Mouse (Mus musculus): ENCODE measurements at regions not wholly inside any gene's neighbourhood (a gene's known extent, or its start where the extent isn't known, plus 50 kb on each side); places are given as distances from the start of the nearest gene placed in this dataset. TPM values are rescaled to one million over a fixed set of nuclear protein-coding genes. Genes with fewer than 3 reads are reported as not detected.

DNA sequence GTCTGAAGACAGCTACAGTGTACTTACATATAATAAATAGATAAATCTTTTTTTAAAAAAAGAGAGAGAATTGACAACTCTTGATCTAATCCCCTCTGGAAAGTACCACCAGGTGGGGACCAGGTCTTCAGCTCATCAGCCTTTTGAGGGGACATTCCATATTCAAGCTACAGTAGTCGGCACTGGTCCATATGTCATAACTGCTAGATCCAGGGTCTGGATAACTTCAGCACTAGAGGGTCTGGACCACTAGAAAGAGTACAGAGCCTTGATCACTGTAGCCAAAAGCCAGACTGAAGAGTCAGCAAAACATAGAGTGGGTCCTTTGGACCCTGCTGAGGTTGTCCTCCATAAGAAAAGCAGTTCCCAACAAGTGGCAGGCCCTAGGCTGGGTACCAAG is 106.4 kb upstream of the Tshz3 start:
- H3K4me1 ChIP-seq (ENCODE audit: control insufficient read depth, insufficient read depth, low read length) = no peaks in the 10 kb centered on the region
- H3K4me2 ChIP-seq = no peak overlapping the region
- no peak overlapping the region for H3K27ac ChIP-seq (ENCODE audit: low read depth, low read length)
- H3K9me3 ChIP-seq (ENCODE audit: control insufficient read depth, low read length) = no peaks in the 10 kb centered on the region
- no peak overlapping the region for H3K4me3 ChIP-seq (ENCODE audit: low read depth, low read length)
- no peak overlapping the region for H3K9ac ChIP-seq (ENCODE audit: low read length)
- WGBS = 85% methylated on average over 1 of the region's 1 CpGs
- no peaks in the 10 kb centered on the region for H3K27me3 ChIP-seq (ENCODE audit: control insufficient read depth, insufficient read depth, low read length)
- ATAC-seq (ENCODE audit: low FRiP score) (no peak), DNase-seq (ENCODE audit: low spot score, missing footprints) (no peak)
- no peaks in the 10 kb centered on the region for H3K36me3 ChIP-seq (ENCODE audit: control insufficient read depth, insufficient read depth, low read length)

DNA sequence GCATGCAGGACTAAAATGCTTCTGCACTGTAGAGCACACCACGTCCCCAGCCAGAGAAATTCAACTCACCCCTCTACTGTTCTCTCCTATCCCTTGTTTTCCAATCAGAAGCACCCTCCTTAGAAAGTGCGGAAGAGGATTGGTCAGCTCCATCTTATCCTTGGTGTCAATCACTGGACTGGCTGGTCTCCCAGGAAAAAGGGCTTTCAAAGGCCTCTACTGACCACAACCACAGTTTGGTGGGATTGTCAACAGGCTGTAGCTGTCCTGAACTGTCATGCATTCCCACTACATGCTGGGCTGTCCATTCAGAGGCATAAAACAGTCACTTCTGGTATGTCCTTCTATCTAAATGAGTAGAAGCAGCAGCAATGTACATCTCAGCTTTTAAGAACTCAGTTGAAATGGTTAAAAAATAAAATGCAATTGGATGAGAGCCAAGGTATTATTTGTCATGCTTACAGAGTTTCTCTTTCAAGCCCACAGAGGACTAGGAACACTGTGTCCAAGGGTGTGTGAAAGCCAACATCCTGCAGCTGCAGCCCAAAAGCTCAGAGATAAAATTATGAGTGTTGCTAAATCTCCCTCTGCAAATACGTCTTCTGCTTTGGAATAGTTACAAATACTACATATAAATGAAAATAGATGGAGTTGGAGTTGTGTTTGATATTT is 101.2 kb upstream of the Tshz3 start:
- H3K4me1 ChIP-seq (ENCODE audit: control insufficient read depth, insufficient read depth, low read length) = no peaks in the 10 kb centered on the region
- no peak for DNase-seq (ENCODE audit: low spot score, missing footprints)
- WGBS = 81% methylated on average over 3 of the region's 3 CpGs
- H3K27ac ChIP-seq (ENCODE audit: low read depth, low read length) = no peak overlapping the region
- peaks cover 6% of the 10 kb centered on the region; the same call in 1 of the 2 replicates for H3K9me3 ChIP-seq (ENCODE audit: control insufficient read depth, low read length)
- H3K9ac ChIP-seq (ENCODE audit: low read length) = no peak overlapping the region
- H3K36me3 ChIP-seq (ENCODE audit: control insufficient read depth, insufficient read depth, low read length) = no peaks in the 10 kb centered on the region
- H3K4me3 ChIP-seq (ENCODE audit: low read depth, low read length) = no peak overlapping the region
- ATAC-seq (ENCODE audit: low FRiP score) = no peak
- H3K4me2 ChIP-seq = no peak overlapping the region
- no peaks in the 10 kb centered on the region for H3K27me3 ChIP-seq (ENCODE audit: control insufficient read depth, insufficient read depth, low read length)

GRCm38 (mm10) chr7:36605026-36605698 is 92.8 kb upstream of the Tshz3 start:
- no peaks in the 10 kb centered on the region for H3K36me3 ChIP-seq (ENCODE audit: control insufficient read depth, insufficient read depth, low read length)
- no peak overlapping the region for H3K4me2 ChIP-seq
- no peak overlapping the region for H3K4me3 ChIP-seq (ENCODE audit: low read depth, low read length)
- H3K9me3 ChIP-seq (ENCODE audit: control insufficient read depth, low read length) = no peaks in the 10 kb centered on the region
- ATAC-seq (ENCODE audit: low FRiP score) = no peak
- H3K4me1 ChIP-seq (ENCODE audit: control insufficient read depth, insufficient read depth, low read length) = peaks cover 5% of the 10 kb centered on the region; the same call in 1 of the 2 replicates
- H3K27me3 ChIP-seq (ENCODE audit: control insufficient read depth, insufficient read depth, low read length) = no peaks in the 10 kb centered on the region
- DNase-seq (ENCODE audit: low spot score, missing footprints) = no peak
- 56% methylated on average over 18 of the region's 18 CpGs for WGBS
- no peak overlapping the region for H3K27ac ChIP-seq (ENCODE audit: low read depth, low read length)
- H3K9ac ChIP-seq (ENCODE audit: low read length) = no peak overlapping the region

- Histone ChIP-seq H3K4me1 (ENCODE audit: control insufficient read depth, insufficient read depth, low read length) (no peaks in the 10 kb centered on the region), H3K27me3 (ENCODE audit: control insufficient read depth, insufficient read depth, low read length) (no peaks in the 10 kb centered on the region), H3K27ac (ENCODE audit: low read depth, low read length) (no peak overlapping the region), H3K4me2 (no peak overlapping the region), H3K4me3 (ENCODE audit: low read depth, low read length) (no peak overlapping the region), H3K9ac (ENCODE audit: low read length) (no peak overlapping the region), H3K36me3 (ENCODE audit: control insufficient read depth, insufficient read depth, low read length) (no peaks in the 10 kb centered on the region), H3K9me3 (ENCODE audit: control insufficient read depth, low read length) (no peaks in the 10 kb centered on the region)
- DNase-seq (ENCODE audit: low spot score, missing footprints) (no peak), ATAC-seq (ENCODE audit: low FRiP score) (no peak)
- 70% methylated on average over 6 of the region's 6 CpGs for WGBS
Measured at GRCm38 (mm10) chr7:36620256-36620655, 77.7 kb upstream of the Tshz3 start.

DNA sequence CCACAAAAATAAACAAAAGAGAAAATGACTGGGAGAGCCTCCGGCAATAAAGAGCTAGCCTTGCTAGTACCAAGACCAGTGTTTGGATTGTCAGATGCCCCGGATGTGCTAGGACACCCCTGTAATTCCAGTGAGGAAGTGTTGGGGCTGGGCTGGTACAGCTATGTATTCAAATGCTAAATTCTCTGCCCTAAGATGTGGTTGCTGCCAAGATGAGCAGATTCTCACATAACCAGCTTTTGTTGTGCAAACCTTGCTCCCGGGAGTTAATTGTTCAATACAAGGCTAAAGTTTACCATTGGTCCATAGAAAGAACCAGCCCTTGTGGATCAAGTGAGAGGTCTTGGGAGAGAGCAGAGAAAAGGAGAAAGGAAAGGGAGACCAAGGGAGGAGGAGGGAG is 53.7 kb upstream of the Tshz3 start:
- WGBS = 65% methylated on average over 3 of the region's 3 CpGs
- Histone ChIP-seq H3K4me3 (ENCODE audit: low read depth, low read length) (no peak overlapping the region), H3K27ac (ENCODE audit: low read depth, low read length) (no peak overlapping the region), H3K27me3 (ENCODE audit: control insufficient read depth, insufficient read depth, low read length) (no peaks in the 10 kb centered on the region), H3K36me3 (ENCODE audit: control insufficient read depth, insufficient read depth, low read length) (no peaks in the 10 kb centered on the region), H3K9ac (ENCODE audit: low read length) (no peak overlapping the region), H3K4me2 (no peak overlapping the region), H3K4me1 (ENCODE audit: control insufficient read depth, insufficient read depth, low read length) (no peaks in the 10 kb centered on the region), H3K9me3 (ENCODE audit: control insufficient read depth, low read length) (no peaks in the 10 kb centered on the region)
- ATAC-seq (ENCODE audit: low FRiP score) (no peak), DNase-seq (ENCODE audit: low spot score, missing footprints) (no peak)

Small RNAs in the stretch of these regions (microRNA-seq; reads per million reads assigned to microRNA genes)
- gene Gm25247 = not detected
